Mouse (Mus musculus): ENCODE measurements at regions not wholly inside any gene's neighbourhood (a gene's known extent, or its start where the extent isn't known, plus 50 kb on each side); places are given as distances from the start of the nearest gene placed in this dataset.

- no peak for DNase-seq (ENCODE audit: low spot score)
Observed at GRCm38 (mm10) chr2:128217784-128218467, 92.1 kb downstream of the Bcl2l11 start.

- DNase-seq (ENCODE audit: low spot score), result no peak
Observed at GRCm38 (mm10) chr2:128218961-128219360, 93.1 kb downstream of the Bcl2l11 start.

GRCm38 (mm10) chr2:128221055-128221454 is 95.2 kb downstream of the Bcl2l11 start:
- DNase-seq (ENCODE audit: low spot score), result no peak

GRCm38 (mm10) chr2:128221657-128222056 is 95.8 kb downstream of the Bcl2l11 start:
- no peak for DNase-seq (ENCODE audit: low spot score)

- DNase-seq (ENCODE audit: low spot score), result no peak
Observed at GRCm38 (mm10) chr2:128226465-128227047, 100.7 kb downstream of the Bcl2l11 start.

GRCm38 (mm10) chr2:128229730-128230129 is 103.9 kb downstream of the Bcl2l11 start:
- DNase-seq (ENCODE audit: low spot score), result no peak

GRCm38 (mm10) chr2:128230921-128231320 is 105.1 kb downstream of the Bcl2l11 start:
- no peak for DNase-seq (ENCODE audit: low spot score)

- no peak for DNase-seq (ENCODE audit: low spot score)
Observed at GRCm38 (mm10) chr2:128231338-128231737, 105.5 kb downstream of the Bcl2l11 start.

GRCm38 (mm10) chr2:128232027-128232426 is 106.2 kb downstream of the Bcl2l11 start:
- no peak for DNase-seq (ENCODE audit: low spot score)

- no peak for DNase-seq (ENCODE audit: low spot score)
Observed at GRCm38 (mm10) chr2:128235127-128235526, 109.3 kb downstream of the Bcl2l11 start.

GRCm38 (mm10) chr2:128239451-128239850 is 113.6 kb downstream of the Bcl2l11 start:
- no peak for DNase-seq (ENCODE audit: low spot score)

- DNase-seq (ENCODE audit: low spot score), result no peak
Observed at GRCm38 (mm10) chr2:128240054-128240453, 114.2 kb downstream of the Bcl2l11 start.

GRCm38 (mm10) chr2:128240536-128241279 is 114.9 kb downstream of the Bcl2l11 start:
- DNase-seq (ENCODE audit: low spot score), result no peak

GRCm38 (mm10) chr2:128241280-128241665 is 115.4 kb downstream of the Bcl2l11 start:
- DNase-seq (ENCODE audit: low spot score), result no peak

GRCm38 (mm10) chr2:128245544-128245943 is 119.7 kb downstream of the Bcl2l11 start:
- peak; percentile 85 for DNase-seq (ENCODE audit: low spot score)

- DNase-seq (ENCODE audit: low spot score), result no peak
Observed at GRCm38 (mm10) chr2:128247967-128248366, 122.1 kb downstream of the Bcl2l11 start.

GRCm38 (mm10) chr2:128249188-128249587 is 123.3 kb downstream of the Bcl2l11 start:
- no peak for DNase-seq (ENCODE audit: low spot score)

- no peak for DNase-seq (ENCODE audit: low spot score)
Observed at GRCm38 (mm10) chr2:128249607-128250006, 123.8 kb downstream of the Bcl2l11 start.

- no peak for DNase-seq (ENCODE audit: low spot score)
Observed at GRCm38 (mm10) chr2:128250841-128251240, 125.0 kb downstream of the Bcl2l11 start.

GRCm38 (mm10) chr2:128256651-128257050 is 130.8 kb downstream of the Bcl2l11 start:
- DNase-seq (ENCODE audit: low spot score), result no peak

- DNase-seq (ENCODE audit: low spot score), result no peak
Observed at GRCm38 (mm10) chr2:128257262-128257661, 131.4 kb downstream of the Bcl2l11 start.

GRCm38 (mm10) chr2:128263880-128264279 is 138.0 kb downstream of the Bcl2l11 start:
- no peak for DNase-seq (ENCODE audit: low spot score)
